Comparison of ENCODE assay signal across 7 mouse cellular contexts in the genomic region with DNA sequence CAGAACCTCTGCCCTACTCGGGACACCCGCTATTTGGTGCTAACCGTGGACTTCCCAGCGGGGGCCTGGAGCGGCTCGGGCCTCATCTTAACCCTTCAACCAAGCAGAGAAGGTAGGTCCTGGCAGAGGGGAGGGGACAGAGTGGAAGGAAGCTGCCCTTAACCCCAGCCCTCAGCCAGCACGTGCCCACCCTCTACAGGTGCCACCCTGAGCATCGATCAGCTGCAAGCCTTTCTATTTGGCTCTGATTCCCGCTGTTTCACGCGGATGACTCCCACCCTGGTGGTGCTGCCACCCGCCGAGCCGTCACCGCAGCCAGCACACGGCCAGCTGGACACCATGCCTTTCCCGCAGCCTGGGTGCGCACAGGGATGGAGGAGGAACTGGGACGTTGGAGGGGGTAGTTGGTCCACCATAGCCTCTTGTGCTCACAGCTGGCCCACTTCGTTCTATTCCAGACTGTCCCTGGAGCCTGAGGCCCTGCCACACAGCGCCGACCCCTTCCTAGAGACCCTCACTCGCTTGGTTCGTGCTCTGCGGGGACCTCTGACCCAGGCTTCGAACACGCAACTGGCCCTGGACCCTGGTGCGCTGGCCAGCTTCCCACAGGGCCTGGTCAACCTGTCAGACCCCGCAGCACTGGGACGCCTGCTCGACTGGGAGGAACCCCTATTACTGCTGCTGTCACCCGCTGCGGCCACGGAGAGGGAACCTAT. TPM values are rescaled to one million over a fixed set of nuclear protein-coding genes. Genes with fewer than 3 reads are reported as not detected.
A peak's percentile ranks its signal among the peaks of the same experiment; 100 is the strongest.
DNase-seq lines count a peak whose midpoint lies in the region; ATAC-seq and TF ChIP-seq lines count a peak whose summit lies in the region.

No protein-coding gene starts in this region.

- H3K4me1 ChIP-seq in forebrain, embryonic 10.5 days, result peaks cover 57% of the 10 kb centered on the region
- peaks cover 25% of the 10 kb centered on the region for H3K4me1 ChIP-seq in intestine, embryonic 14.5 days (replicated peaks; ENCODE audit: control insufficient read depth, insufficient read depth, low read length)
- peaks cover 41% of the 10 kb centered on the region for H3K4me1 ChIP-seq in neural tube, embryonic 12.5 days

- intact Hi-C loops in left cerebral cortex, adult 2 months (cut with DNase I), result loop anchor here (5.0 kb wide), 2 partner anchors 59 to 71 kb away; no protein-coding TSS in a partner anchor
- intact Hi-C loops in left cerebral cortex, postnatal 4 days (cut with DNase I), result no loop called here
- intact Hi-C loops in gastrocnemius, postnatal 14 days (cut with DNase I; ENCODE audit: low total_unique reads), result loop anchor here (10.0 kb wide), 1 partner anchor 188 kb away; no protein-coding TSS in a partner anchor

- H3K4me3 ChIP-seq in left cerebral cortex, adult 2 months, result peak overlapping the region; percentile 50
- peak overlapping the region; percentile 61 for H3K4me3 ChIP-seq in forebrain, embryonic 10.5 days
- peak overlapping the region; percentile 41 for H3K4me3 ChIP-seq in intestine, embryonic 14.5 days (ENCODE audit: low read depth, low read length)
- H3K4me3 ChIP-seq in neural tube, embryonic 12.5 days, result peak overlapping the region; percentile 48

- no peak for DNase-seq in left cerebral cortex, adult 2 months (ENCODE audit: extremely low spot score in 1 of 2, low spot score in 2 of 2)
- DNase-seq in left cerebral cortex, postnatal 4 days, result no peak
- DNase-seq in forebrain, embryonic 10.5 days (ENCODE audit: extremely low spot score, low spot score), result peak; percentile 29
- no peak for DNase-seq in intestine, embryonic 14.5 days (ENCODE audit: low spot score)
- no peak for DNase-seq in gastrocnemius, postnatal 14 days
- no peak for DNase-seq in kidney, postnatal 25 days

- peak overlapping the region; percentile 34 for H3K9ac ChIP-seq in intestine, embryonic 14.5 days (ENCODE audit: low read length)
- H3K9ac ChIP-seq in neural tube, embryonic 12.5 days, result peak overlapping the region; percentile 71

- peaks cover 43% of the 10 kb centered on the region for H3K36me3 ChIP-seq in forebrain, embryonic 10.5 days (replicated peaks)
- H3K36me3 ChIP-seq in intestine, embryonic 14.5 days (ENCODE audit: control insufficient read depth, insufficient read depth, low read length), result peaks cover 38% of the 10 kb centered on the region
- H3K36me3 ChIP-seq in neural tube, embryonic 12.5 days, result peaks cover 40% of the 10 kb centered on the region

- peak overlapping the region; percentile 94 for H3K27ac ChIP-seq in left cerebral cortex, adult 2 months
- H3K27ac ChIP-seq in forebrain, embryonic 10.5 days, result peak overlapping the region; percentile 85
- H3K27ac ChIP-seq in intestine, embryonic 14.5 days (ENCODE audit: low read depth), result peak overlapping the region; percentile 52; the same call in 1 of the 2 replicates
- H3K27ac ChIP-seq in neural tube, embryonic 12.5 days, result peak overlapping the region; percentile 75; the same call in 1 of the 2 replicates

- 39% methylated on average over 34 of the region's 34 CpGs for WGBS in forebrain, embryonic 10.5 days
- WGBS in intestine, embryonic 14.5 days, result 49% methylated on average over 34 of the region's 34 CpGs
- WGBS in neural tube, embryonic 12.5 days, result 40% methylated on average over 34 of the region's 34 CpGs

- H3K9me3 ChIP-seq in forebrain, embryonic 10.5 days, result no peaks in the 10 kb centered on the region
- no peaks in the 10 kb centered on the region for H3K9me3 ChIP-seq in intestine, embryonic 14.5 days (ENCODE audit: control insufficient read depth, low read length)
- H3K9me3 ChIP-seq in neural tube, embryonic 12.5 days, result no peaks in the 10 kb centered on the region

- peaks cover 65% of the 10 kb centered on the region for H3K27me3 ChIP-seq in forebrain, embryonic 10.5 days (ENCODE audit: poor library complexity, severe bottlenecking)
- H3K27me3 ChIP-seq in intestine, embryonic 14.5 days (replicated peaks; ENCODE audit: control insufficient read depth, insufficient read depth, low read length), result 0 out of 2 replicates have a peak, but pooled peaks cover 13% of the 10 kb centered on the region
- H3K27me3 ChIP-seq in neural tube, embryonic 12.5 days (replicated peaks), result peaks cover 39% of the 10 kb centered on the region

- peak overlapping the region; percentile 83 for H3K4me2 ChIP-seq in intestine, embryonic 14.5 days (ENCODE audit: low read length)
- peak overlapping the region; percentile 99 for H3K4me2 ChIP-seq in neural tube, embryonic 12.5 days (replicated peaks)

- no peak for TF ChIP-seq CTCF in left cerebral cortex, adult 2 months (IDR thresholded peaks at IDR 0.05)

- ATAC-seq in intestine, embryonic 14.5 days (replicated peaks; ENCODE audit: low FRiP score, low TSS enrichment, low read depth), result 0 out of 2 replicates have a peak, but pooled peaks have one; percentile 5
- ATAC-seq in neural tube, embryonic 12.5 days (ENCODE audit: low FRiP score, low read depth), result no peak

RNA-seq across cellular contexts. Expression of gene Amh, which starts 1.5 kb away (rescaled TPM):
- 1 to 10 TPM; 1.9 to 3.8 TPM for total RNA-seq in left cerebral cortex, adult 2 months (2021)
- total RNA-seq in left cerebral cortex, postnatal 4 days (2021), result 1 to 10 TPM; 1.9 to 2.2 TPM
- polyA plus RNA-seq in forebrain, embryonic 10.5 days (2016; fragmentation: Nextera tagmentation; extraction: Ambion mirVana), result 0.09 TPM in 2 replicates
- 0.11 TPM in 1 of 2 replicates, not detected in the other for polyA plus RNA-seq in intestine, embryonic 14.5 days (2014; fragmentation: Nextera tagmentation; extraction: Ambion mirVana)
- not detected in 2 replicates for polyA plus RNA-seq in neural tube, embryonic 12.5 days (2016; fragmentation: Nextera tagmentation; extraction: Ambion mirVana)
- total RNA-seq in gastrocnemius, postnatal 14 days (2021), result under 1 TPM in 1 of 2 experiments, not detected in 1; 0.25 TPM

RNA-seq across cellular contexts. Expression of gene Jsrp1, which starts 6.8 kb away (rescaled TPM):
- 1 to 10 TPM; 5.9 to 7.4 TPM for total RNA-seq in left cerebral cortex, adult 2 months (2021)
- under 1 TPM; 0.54 to 0.64 TPM for total RNA-seq in left cerebral cortex, postnatal 4 days (2021)
- polyA plus RNA-seq in forebrain, embryonic 10.5 days (2016; fragmentation: Nextera tagmentation; extraction: Ambion mirVana), result 0.40 and 0.65 TPM in 2 replicates
- polyA plus RNA-seq in intestine, embryonic 14.5 days (2014; fragmentation: Nextera tagmentation; extraction: Ambion mirVana), result 0.83 and 0.95 TPM in 2 replicates
- polyA plus RNA-seq in neural tube, embryonic 12.5 days (2016; fragmentation: Nextera tagmentation; extraction: Ambion mirVana), result 1.4 and 1.6 TPM in 2 replicates
- total RNA-seq in gastrocnemius, postnatal 14 days (2021), result 100 to 1,000 TPM; 345 to 379 TPM

RNA-seq across cellular contexts. Expression of gene Plekhj1, which starts 8.1 kb away (rescaled TPM):
- 10 to 100 TPM; 68.2 to 71.0 TPM for total RNA-seq in left cerebral cortex, adult 2 months (2021)
- 10 to 100 TPM; 73.2 to 86.2 TPM for total RNA-seq in left cerebral cortex, postnatal 4 days (2021)
- polyA plus RNA-seq in forebrain, embryonic 10.5 days (2016; fragmentation: Nextera tagmentation; extraction: Ambion mirVana), result 196 and 197 TPM in 2 replicates
- polyA plus RNA-seq in intestine, embryonic 14.5 days (2014; fragmentation: Nextera tagmentation; extraction: Ambion mirVana), result 125 TPM in 2 replicates
- 155 TPM in 2 replicates for polyA plus RNA-seq in neural tube, embryonic 12.5 days (2016; fragmentation: Nextera tagmentation; extraction: Ambion mirVana)
- total RNA-seq in gastrocnemius, postnatal 14 days (2021), result 10 to 100 TPM; 21.4 to 23.1 TPM

RNA-seq across cellular contexts. Expression of gene Sf3a2, which starts 8.5 kb away (rescaled TPM):
- total RNA-seq in left cerebral cortex, adult 2 months (2021), result 10 to 100 TPM; 42.0 to 48.7 TPM
- 10 to 100 TPM; 58.0 to 58.2 TPM for total RNA-seq in left cerebral cortex, postnatal 4 days (2021)
- 110 and 118 TPM in 2 replicates for polyA plus RNA-seq in forebrain, embryonic 10.5 days (2016; fragmentation: Nextera tagmentation; extraction: Ambion mirVana)
- 85.4 and 89.3 TPM in 2 replicates for polyA plus RNA-seq in intestine, embryonic 14.5 days (2014; fragmentation: Nextera tagmentation; extraction: Ambion mirVana)
- polyA plus RNA-seq in neural tube, embryonic 12.5 days (2016; fragmentation: Nextera tagmentation; extraction: Ambion mirVana), result 66.8 and 72.4 TPM in 2 replicates
- total RNA-seq in gastrocnemius, postnatal 14 days (2021), result 10 to 100 TPM; 23.6 to 30.0 TPM

RNA-seq across cellular contexts. Expression of gene Oaz1, which starts 20.0 kb away (rescaled TPM):
- total RNA-seq in left cerebral cortex, adult 2 months (2021), result 100 to 1,000 TPM; 476 to 536 TPM
- total RNA-seq in left cerebral cortex, postnatal 4 days (2021), result 100 to 1,000 TPM; 393 to 396 TPM
- polyA plus RNA-seq in forebrain, embryonic 10.5 days (2016; fragmentation: Nextera tagmentation; extraction: Ambion mirVana), result 2,273 and 2,281 TPM in 2 replicates
- polyA plus RNA-seq in intestine, embryonic 14.5 days (2014; fragmentation: Nextera tagmentation; extraction: Ambion mirVana), result 1,692 and 1,787 TPM in 2 replicates
- 1,342 and 1,429 TPM in 2 replicates for polyA plus RNA-seq in neural tube, embryonic 12.5 days (2016; fragmentation: Nextera tagmentation; extraction: Ambion mirVana)
- total RNA-seq in gastrocnemius, postnatal 14 days (2021), result 100 to 1,000 TPM; 787 to 812 TPM

Comparison
In these comparisons a context has a peak if more than half of its experiments do, and no peak if none do; other contexts are left out.
1. RNA of gene Jsrp1, which starts 6.8 kb away (total RNA-seq): 345 to 379 TPM in gastrocnemius, postnatal 14 days; 5.9 to 7.4 TPM in left cerebral cortex, adult 2 months and 0.54 to 0.64 TPM in left cerebral cortex, postnatal 4 days; every median in the first group is over 10 times any median in the second.
2. Peak in every context shown above with its lines, with median percentiles within 50 percentile points of each other: H3K27ac ChIP-seq and H3K4me3 ChIP-seq.